Mouse (Mus musculus): ENCODE measurements at regions not wholly inside any gene's neighbourhood (a gene's known extent, or its start where the extent isn't known, plus 50 kb on each side); places are given as distances from the start of the nearest gene placed in this dataset.

DNA sequence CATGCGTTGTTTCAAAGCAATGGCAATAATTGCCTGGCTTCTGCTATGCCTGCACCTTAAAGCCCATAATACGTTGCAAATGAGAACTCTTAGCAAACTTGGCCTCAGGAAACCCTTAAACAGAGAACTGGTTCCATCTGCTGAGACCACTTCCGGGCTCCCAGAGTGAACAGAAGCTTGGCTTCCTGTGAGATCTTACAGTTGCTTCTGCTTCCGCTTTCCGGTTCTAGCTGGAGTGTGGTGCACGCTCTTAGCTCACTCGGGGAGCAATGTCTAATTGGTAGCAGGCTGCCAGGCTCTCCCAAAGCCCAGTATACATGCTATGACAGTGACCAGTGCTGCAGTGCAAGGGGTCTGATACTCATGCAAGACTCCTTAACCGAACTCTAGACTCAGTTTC, 109.7 kb upstream of the Tab2 start:
- TF ChIP-seq SIN3A (IDR thresholded peaks at IDR 0.05; ENCODE audit: low read length) = no peak
- TF ChIP-seq RCOR1 (IDR thresholded peaks at IDR 0.05; ENCODE audit: low read depth, low read length) = no peak
- no peak for TF ChIP-seq BHLHE40 (IDR thresholded peaks at IDR 0.05; ENCODE audit: borderline replicate concordance, low read depth, low read length)
- TF ChIP-seq HCFC1 (IDR thresholded peaks at IDR 0.05; ENCODE audit: low read depth, low read length) = no peak
- TF ChIP-seq CTCF (IDR thresholded peaks at IDR 0.05 in 2 of 3, conservative IDR thresholded peaks at IDR 0.05 in 1 of 3; ENCODE audit: control insufficient read depth in 1 of 3, insufficient read depth in 1 of 3, low read depth in 2 of 3, low read length in 3 of 3, poor library complexity in 1 of 3, severe bottlenecking in 1 of 3) = no peak
- no peak for TF ChIP-seq NRF1 (IDR thresholded peaks at IDR 0.05; ENCODE audit: insufficient read depth, low read depth, low read length, poor library complexity, severe bottlenecking)
- no peak for TF ChIP-seq ELF1 (IDR thresholded peaks at IDR 0.05; ENCODE audit: low read depth, low read length)

Measured in MEL (cell line).